ENCODE assay signal across 7 mouse cellular contexts in genomic region chr9:57939431-57940348, GRCm38 (mm10). TPM values are rescaled to one million over a fixed set of nuclear protein-coding genes. Genes with fewer than 3 reads are reported as not detected.
DNase-seq lines count a peak whose midpoint lies in the region; ATAC-seq lines count a peak whose summit lies in the region.

Sema7a (plus strand) TSS chr9:57940112.

- 2% methylated on average over 58 of the region's 60 CpGs for WGBS in limb, embryonic 11.5 days
- under 1% methylated on average over 58 of the region's 60 CpGs for WGBS in midbrain, embryonic 14.5 days

- peak; percentile 87 for DNase-seq in adrenal gland, postnatal 14 days
- peak; percentile 86 for DNase-seq in embryo, embryonic 9.5 days (ENCODE audit: extremely low spot score)
- DNase-seq in heart, adult 11 months: peak; percentile 99
- DNase-seq in kidney, adult 11 months: peak; percentile 46
- DNase-seq in limb, embryonic 11.5 days (ENCODE audit: low spot score): peak; percentile 83
- peak; percentile 90 for DNase-seq in midbrain, embryonic 14.5 days
- peak; percentile 48 to 71 for DNase-seq in spleen, postnatal 10 days (ENCODE audit: low spot score in 2 of 2)

- peak within 1 kb of the TSS; percentile 63 for H3K9ac ChIP-seq in limb, embryonic 11.5 days (ENCODE audit: low read length)
- H3K9ac ChIP-seq in midbrain, embryonic 14.5 days (replicated peaks; ENCODE audit: low read length): peak within 1 kb of the TSS; percentile 85

- H3K4me1 ChIP-seq in limb, embryonic 11.5 days (ENCODE audit: control insufficient read depth, insufficient read depth, low read length): peaks cover 10% of the 10 kb centered on the region
- peaks cover 28% of the 10 kb centered on the region for H3K4me1 ChIP-seq in midbrain, embryonic 14.5 days (ENCODE audit: control insufficient read depth, insufficient read depth, low read length)

- H3K4me2 ChIP-seq in limb, embryonic 11.5 days (ENCODE audit: low read depth, severe bottlenecking): peak within 1 kb of the TSS; percentile 92
- peak within 1 kb of the TSS; percentile 88 for H3K4me2 ChIP-seq in midbrain, embryonic 14.5 days (ENCODE audit: low read length)

- peaks cover 30% of the 10 kb centered on the region for H3K27me3 ChIP-seq in limb, embryonic 11.5 days (ENCODE audit: control insufficient read depth, insufficient read depth, low read length)
- 0 out of 2 replicates have a peak, but pooled peaks cover 12% of the 10 kb centered on the region for H3K27me3 ChIP-seq in midbrain, embryonic 14.5 days (ENCODE audit: control insufficient read depth, insufficient read depth, low read length)

- no peaks in the 10 kb centered on the region for H3K36me3 ChIP-seq in limb, embryonic 11.5 days (ENCODE audit: control insufficient read depth, insufficient read depth, low read length)
- H3K36me3 ChIP-seq in midbrain, embryonic 14.5 days (ENCODE audit: control insufficient read depth, insufficient read depth, low read length): no peaks in the 10 kb centered on the region

- H3K4me3 ChIP-seq in limb, embryonic 11.5 days (ENCODE audit: low read depth, low read length): peak within 1 kb of the TSS; percentile 74
- peak within 1 kb of the TSS; percentile 85 for H3K4me3 ChIP-seq in midbrain, embryonic 14.5 days (replicated peaks; ENCODE audit: low read depth, low read length)

- H3K27ac ChIP-seq in limb, embryonic 11.5 days (replicated peaks; ENCODE audit: low read depth, low read length): no peak within 1 kb of the TSS
- peak within 1 kb of the TSS; percentile 93 for H3K27ac ChIP-seq in midbrain, embryonic 14.5 days (replicated peaks; ENCODE audit: low read depth, low read length)

- no peaks in the 10 kb centered on the region for H3K9me3 ChIP-seq in limb, embryonic 11.5 days (ENCODE audit: control insufficient read depth, low read length)
- H3K9me3 ChIP-seq in midbrain, embryonic 14.5 days (ENCODE audit: control insufficient read depth, low read length): no peaks in the 10 kb centered on the region

- ATAC-seq in limb, embryonic 11.5 days (ENCODE audit: insufficient number of reproducible peaks, low FRiP score, low TSS enrichment, low read depth): peak; percentile 67
- peak; percentile 81 for ATAC-seq in midbrain, embryonic 14.5 days (ENCODE audit: low FRiP score, low TSS enrichment)

RNA-seq across cellular contexts. Expression of gene Sema7a, which starts in this region (rescaled TPM):
- total RNA-seq in adrenal gland, postnatal 14 days (2021): 18.4 and 23.5 TPM in 2 replicates
- 0.35 and 1.4 TPM in 2 replicates for polyA plus RNA-seq in limb, embryonic 11.5 days (2014; fragmentation: Nextera tagmentation; extraction: Ambion mirVana)
- 3.2 and 3.7 TPM in 2 replicates for polyA plus RNA-seq in midbrain, embryonic 14.5 days (2014; fragmentation: Nextera tagmentation; extraction: Ambion mirVana)

Comparison
In these comparisons a context has a peak if more than half of its experiments do, and no peak if none do; other contexts are left out.
1. DNase-seq: peak in every context shown above with its lines; median percentile 99 in heart, adult 11 months; 90 in midbrain, embryonic 14.5 days; 87 in adrenal gland, postnatal 14 days; 86 in embryo, embryonic 9.5 days; 83 in limb, embryonic 11.5 days; 60 in spleen, postnatal 10 days; 46 in kidney, adult 11 months.